Mouse (Mus musculus) stomach, postnatal 0 days (tissue): ENCODE results near the gene Slc17a2.

Experiments used
- CTCF ChIP-seq: IDR thresholded peaks from 2 replicates; pipeline ENCODE4 v1.5.1; 2016; ENCODE audit warnings: antibody characterized with exemption, low read depth, mild to moderate bottlenecking, moderate library complexity
- EP300 ChIP-seq: optimal IDR thresholded peaks from 2 replicates; pipeline ENCODE3; 2016; ENCODE audit warnings: antibody characterized with exemption

DNA sequence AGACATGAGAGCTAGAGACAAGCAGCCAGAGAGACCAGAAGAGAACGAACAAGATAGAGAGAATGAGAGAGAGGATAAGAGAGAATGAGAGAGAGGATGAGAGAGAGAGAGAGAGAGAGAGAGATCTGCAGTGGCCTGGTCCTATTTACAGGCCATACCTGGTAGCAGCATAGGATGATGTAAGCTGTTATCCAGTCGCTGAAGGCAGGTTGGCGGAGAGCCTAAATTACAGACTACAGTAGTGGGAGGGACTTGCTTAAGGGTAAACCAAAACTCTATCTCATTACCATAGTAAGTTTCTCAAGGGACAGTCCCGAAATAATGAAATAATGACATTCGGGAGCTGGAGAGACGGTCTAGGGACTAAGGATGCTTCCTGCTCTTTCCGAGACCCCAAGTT is 60.6 kb downstream of the Slc17a2 start, which contains the start of gene Slc17a1:
- no peak for TF ChIP-seq CTCF
- no peak for TF ChIP-seq EP300
